Mouse (Mus musculus) urinary bladder, postnatal 25 days (tissue): ENCODE measurements around the gene AC124502.3.
"Not testable (repeated sequence)": the region's sequence is repeated elsewhere in the genome, so short reads cannot be mapped to it uniquely, and the experiment has no call there.

Experiments used
- DNase-seq: peaks from one replicate; pipeline ENCODE4 v3.0.0; 2022; ENCODE audit warnings: low spot score

AC124502.3 gene

DNA sequence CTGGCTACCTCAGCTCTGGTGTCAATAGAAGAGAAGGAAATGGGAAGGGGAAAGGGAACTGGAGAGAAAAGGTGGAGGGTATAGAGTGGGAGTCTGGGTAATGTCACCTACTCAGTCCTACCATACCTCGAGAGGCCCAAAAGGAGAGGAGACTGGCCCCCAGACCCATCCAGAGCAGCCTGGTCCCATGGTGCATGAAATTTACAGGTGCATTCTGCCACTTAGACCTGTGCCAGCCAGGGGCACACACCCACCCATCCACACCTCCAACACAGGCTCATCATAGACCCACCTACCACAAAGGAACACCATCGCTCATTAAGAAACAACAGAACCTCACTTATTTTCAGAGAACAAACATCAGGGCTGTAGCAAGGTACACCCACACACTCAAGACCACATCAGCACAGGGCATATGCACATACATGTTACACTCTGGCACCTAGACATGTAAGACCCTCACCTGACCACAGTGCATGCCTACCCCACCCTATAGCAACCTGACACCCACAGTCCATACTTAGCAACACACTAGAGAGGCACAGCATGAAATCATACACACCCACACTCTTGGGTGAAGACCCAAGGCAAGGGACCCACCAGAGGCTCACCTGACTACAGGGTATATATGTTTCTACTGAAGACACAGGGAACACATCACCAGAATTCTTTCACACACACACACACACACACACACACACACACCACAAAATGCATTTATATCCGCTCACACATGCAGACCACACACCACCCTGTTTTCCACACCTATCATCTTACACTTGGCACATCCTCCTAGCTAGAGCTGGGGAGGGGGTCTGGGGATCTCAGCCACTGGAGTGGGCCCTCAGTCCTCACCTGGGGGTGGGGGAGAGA, 45.5 kb downstream of the AC124502.3 start:
- no peak for DNase-seq

GRCm38 (mm10) chr19:5084834-5085144, 46.1 kb downstream of the AC124502.3 start:
- no peak for DNase-seq

- DNase-seq, result peak; percentile 46
Measured at GRCm38 (mm10) chr19:5085145-5085863, 46.6 kb downstream of the AC124502.3 start, which contains the start of gene Tmem151a. TSS of gene Tmem151a (minus strand) at chr19:5085531.

GRCm38 (mm10) chr19:5086533-5086932, 47.8 kb downstream of the AC124502.3 start:
- DNase-seq, result not testable (repeated sequence)

- DNase-seq, result peak; percentile 93
Measured at GRCm38 (mm10) chr19:5087884-5088728, 49.4 kb downstream of the AC124502.3 start, which contains the start of gene Yif1a. TSS of gene Yif1a (plus strand) at chr19:5088538.

DNA sequence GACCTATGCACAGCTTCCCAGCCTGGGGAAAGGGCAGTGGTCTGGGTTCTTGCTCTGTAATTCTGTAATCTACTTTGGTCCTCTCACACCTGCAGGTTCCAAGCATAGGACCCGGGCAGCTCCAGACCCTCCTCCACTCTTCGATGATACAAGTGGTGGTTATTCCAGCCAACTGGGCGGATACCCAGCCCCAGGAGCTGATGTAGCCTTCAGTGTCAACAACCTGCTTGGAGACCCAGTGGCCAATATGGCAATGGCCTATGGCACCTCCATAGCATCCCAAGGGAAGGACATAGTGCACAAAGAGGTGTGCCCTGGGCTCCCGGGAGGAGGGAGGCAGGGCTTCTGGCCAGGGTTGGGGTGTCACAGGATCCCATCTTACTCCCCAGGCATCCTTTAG, 50.6 kb downstream of the AC124502.3 start:
- no peak for DNase-seq

DNA sequence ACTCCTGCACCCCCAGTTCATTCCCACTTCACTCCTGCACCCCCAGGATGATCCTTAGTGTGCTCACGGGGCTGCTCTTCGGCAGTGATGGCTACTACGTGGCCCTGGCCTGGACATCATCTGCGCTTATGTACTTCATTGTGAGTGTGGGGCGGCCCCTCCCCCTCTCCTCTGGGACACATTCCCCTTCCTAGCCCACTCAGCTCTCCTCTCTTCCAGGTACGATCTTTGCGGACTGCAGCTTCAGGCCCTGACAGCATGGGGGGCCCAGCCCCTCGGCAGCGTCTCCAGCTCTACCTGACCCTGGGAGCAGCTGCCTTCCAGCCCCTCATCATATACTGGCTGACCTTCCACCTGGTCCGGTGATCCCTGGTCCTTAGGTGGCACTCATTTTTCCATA, 53.4 kb downstream of the AC124502.3 start:
- DNase-seq, result no peak

- no peak for DNase-seq
Measured at GRCm38 (mm10) chr19:5093481-5094242, 55.0 kb downstream of the AC124502.3 start.

DNA sequence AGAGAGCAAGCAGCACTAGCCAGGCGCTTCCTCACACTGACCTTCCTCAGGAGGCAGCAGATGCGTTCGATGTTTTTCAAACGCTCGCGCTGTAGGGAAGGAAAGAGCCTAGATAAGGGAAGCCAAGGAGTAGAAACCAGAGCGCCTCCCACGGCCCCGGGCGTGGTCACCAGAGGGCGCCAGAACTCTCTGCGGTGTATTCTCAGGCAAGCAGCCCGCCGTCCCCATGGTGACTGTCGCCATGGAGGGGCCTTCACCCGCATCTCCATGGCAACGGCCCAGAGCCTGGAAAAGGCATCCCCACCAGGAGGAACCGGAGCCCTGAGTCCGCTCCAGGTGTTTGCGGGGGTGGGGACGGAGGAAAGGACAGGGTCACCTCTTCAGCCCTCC, 55.5 kb downstream of the AC124502.3 start:
- DNase-seq, result peak; percentile 92

DNA sequence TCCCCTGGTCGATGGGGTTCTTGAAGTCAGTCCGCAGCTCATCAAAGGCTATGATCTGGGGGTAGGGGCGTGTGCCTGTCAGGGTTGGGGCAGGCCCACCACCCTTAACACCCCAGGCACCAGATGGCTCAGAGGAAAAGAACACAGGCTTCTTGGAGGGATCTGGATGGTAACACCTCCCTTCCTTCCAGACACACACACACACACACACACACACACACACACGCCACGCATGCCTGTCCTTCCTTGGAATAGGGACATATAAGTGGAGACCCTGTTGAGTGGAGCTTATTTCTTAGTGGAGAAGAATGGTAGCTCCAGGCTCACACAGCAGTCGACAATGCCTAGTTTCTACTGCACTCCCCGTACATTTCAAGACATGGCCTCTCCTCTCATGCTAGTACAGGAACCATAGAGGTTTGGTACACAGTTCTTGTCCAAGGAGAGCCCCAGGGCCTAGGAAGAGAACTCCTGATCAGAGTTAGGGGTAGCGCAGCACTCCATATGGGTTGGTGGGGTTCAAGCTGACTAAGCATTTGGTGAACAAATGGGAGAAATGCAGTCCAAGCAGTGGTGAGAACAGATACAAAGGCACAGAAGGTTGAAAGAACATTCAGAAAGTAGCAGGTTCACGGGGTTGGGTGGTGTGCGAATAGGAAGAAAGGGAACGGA, 56.2 kb downstream of the AC124502.3 start:
- no peak for DNase-seq

- DNase-seq, result no peak
Measured at GRCm38 (mm10) chr19:5095887-5096474, 57.3 kb downstream of the AC124502.3 start.

- DNase-seq, result no peak
Measured at GRCm38 (mm10) chr19:5097521-5098362, 59.1 kb downstream of the AC124502.3 start.

GRCm38 (mm10) chr19:5098363-5099143, 59.9 kb downstream of the AC124502.3 start, which contains the start of gene Cnih2:
TSS of gene Cnih2 (minus strand) at chr19:5098521.
- peak; percentile 48 for DNase-seq
